Mouse (Mus musculus) urinary bladder, adult 2 months (tissue): ENCODE measurements around the gene Calm5. TPM values are rescaled to one million over a fixed set of nuclear protein-coding genes. Genes with fewer than 3 reads are reported as not detected.

Experiments
- polyA plus RNA-seq: library from polyadenylated mRNA; depleted of rRNA; stranded (reverse); fragments of >200 nt; gene quantifications from 2 replicates; pipeline ENCODE4 v1.2.3, GENCODE M21; 2012; rRNA removed

Calm5 gene
- polyA plus RNA-seq, 1 experiment = not detected

Other genes with a start within 250 kb of the Calm5 start
- gene Fam208b, start 243.1 kb upstream of the Calm5 start, polyA plus RNA-seq = 14.1 and 16.1 TPM in 2 replicates
- gene Asb13, start 220.1 kb upstream of the Calm5 start, polyA plus RNA-seq = 19.5 and 20.6 TPM in 2 replicates
- gene Calml3, start 49.9 kb upstream of the Calm5 start, polyA plus RNA-seq = 0.13 and 0.19 TPM in 2 replicates
- gene Calm4, start 16.4 kb upstream of the Calm5 start, polyA plus RNA-seq = not detected in 2 replicates
- gene Net1, start 64.0 kb downstream of the Calm5 start, polyA plus RNA-seq = 49.2 and 70.4 TPM in 2 replicates
- gene Tubal3, start 64.1 kb downstream of the Calm5 start, polyA plus RNA-seq = not detected in 2 replicates
- not detected in 2 replicates for gene Ucn3, start 91.2 kb downstream of the Calm5 start, polyA plus RNA-seq
- gene Akr1c14, start 194.8 kb downstream of the Calm5 start, polyA plus RNA-seq = 2.3 and 2.4 TPM in 2 replicates